Mouse (Mus musculus) bone marrow macrophage, adult 2 months (primary cell): ENCODE data around the gene Tex28.

Source experiments
- CTCF ChIP-seq: IDR thresholded peaks from 2 replicates; pipeline ENCODE4 v1.5.1; 2012; ENCODE audit warnings: low read depth, mild to moderate bottlenecking, low read length, moderate library complexity
- POLR2A ChIP-seq: IDR thresholded peaks from 2 replicates; pipeline ENCODE4 v1.6.1; 2012; ENCODE audit warnings: mild to moderate bottlenecking, low read depth, low read length, borderline replicate concordance

GRCm38 (mm10) chrX:74108747-74109146, 58.9 kb downstream of the Tex28 start:
- no peak for TF ChIP-seq POLR2A
- no peak for TF ChIP-seq CTCF
